Mouse (Mus musculus): Measurements from ENCODE around the gene Tuba1c. TPM values are rescaled to one million over a fixed set of nuclear protein-coding genes. Genes with fewer than 3 reads are reported as not detected.

Tuba1c gene
- polyA plus RNA-seq, 1 experiment from 2014 or later, result 203 TPM

GRCm38 (mm10) chr15:99053373-99053772 lies 23.7 kb downstream of the Tuba1c start:
- peaks cover 10% of the 10 kb centered on the region; the same call in 1 of the 2 replicates for H3K4me1 ChIP-seq (ENCODE audit: control insufficient read depth, insufficient read depth, low read length)
- H3K9ac ChIP-seq (replicated peaks; ENCODE audit: low read depth, low read length), result no peak overlapping the region
- peaks cover 44% of the 10 kb centered on the region for H3K27me3 ChIP-seq (ENCODE audit: control insufficient read depth, insufficient read depth, low read length)
- H3K9me3 ChIP-seq (ENCODE audit: control insufficient read depth, low read depth, low read length), result no peaks in the 10 kb centered on the region
- ATAC-seq (ENCODE audit: insufficient number of reproducible peaks, insufficient read depth, low FRiP score, low read depth), result no peak
- no peak overlapping the region for H3K27ac ChIP-seq (ENCODE audit: low read length)
- no peak overlapping the region for H3K4me2 ChIP-seq (replicated peaks; ENCODE audit: low read depth, low read length)
- H3K4me3 ChIP-seq (ENCODE audit: low read depth, low read length), result no peak overlapping the region
- 2% methylated on average over 9 of the region's 9 CpGs for WGBS
- H3K36me3 ChIP-seq (ENCODE audit: control insufficient read depth, insufficient read depth, low read length), result no peaks in the 10 kb centered on the region

- no peak for ATAC-seq (ENCODE audit: insufficient number of reproducible peaks, insufficient read depth, low FRiP score, low read depth)
- Histone ChIP-seq H3K9ac (replicated peaks; ENCODE audit: low read depth, low read length) (no peak within 1 kb of the TSS), H3K27me3 (ENCODE audit: control insufficient read depth, insufficient read depth, low read length) (peaks cover 44% of the 10 kb centered on the region), H3K36me3 (ENCODE audit: control insufficient read depth, insufficient read depth, low read length) (no peaks in the 10 kb centered on the region), H3K9me3 (ENCODE audit: control insufficient read depth, low read depth, low read length) (no peaks in the 10 kb centered on the region), H3K27ac (ENCODE audit: low read length) (no peak within 1 kb of the TSS), H3K4me2 (replicated peaks; ENCODE audit: low read depth, low read length) (peak within 1 kb of the TSS; percentile 56), H3K4me3 (ENCODE audit: low read depth, low read length) (peak within 1 kb of the TSS; percentile 34), H3K4me1 (ENCODE audit: control insufficient read depth, insufficient read depth, low read length) (peaks cover 10% of the 10 kb centered on the region; the same call in 1 of the 2 replicates)
- WGBS, result 2% methylated on average over 29 of the region's 30 CpGs
These were observed 25.3 kb downstream of the Tuba1c start, which contains the start of gene Prph for GRCm38 (mm10) chr15:99055040-99055439. TSS of gene Prph (plus strand) at chr15:99055174.

- under 1% methylated on average over 37 of the region's 37 CpGs for WGBS
- 0 out of 2 replicates have a peak, but pooled peaks have one; percentile 50 for ATAC-seq (ENCODE audit: insufficient number of reproducible peaks, insufficient read depth, low FRiP score, low read depth)
These were observed 25.8 kb downstream of the Tuba1c start for GRCm38 (mm10) chr15:99055511-99055961.

GRCm38 (mm10) chr15:99056332-99056731 lies 26.6 kb downstream of the Tuba1c start:
- no peak for ATAC-seq (ENCODE audit: insufficient number of reproducible peaks, insufficient read depth, low FRiP score, low read depth)
- H3K4me3 ChIP-seq (ENCODE audit: low read depth, low read length), result peak overlapping the region; percentile 34; the same call in 1 of the 2 replicates
- WGBS, result 5% methylated on average over 14 of the region's 14 CpGs
- peak overlapping the region; percentile 56; the same call in 1 of the 2 replicates for H3K4me2 ChIP-seq (replicated peaks; ENCODE audit: low read depth, low read length)
- H3K9ac ChIP-seq (replicated peaks; ENCODE audit: low read depth, low read length), result no peak overlapping the region
- peaks cover 10% of the 10 kb centered on the region; the same call in 1 of the 2 replicates for H3K4me1 ChIP-seq (ENCODE audit: control insufficient read depth, insufficient read depth, low read length)
- peaks cover 44% of the 10 kb centered on the region for H3K27me3 ChIP-seq (ENCODE audit: control insufficient read depth, insufficient read depth, low read length)
- H3K9me3 ChIP-seq (ENCODE audit: control insufficient read depth, low read depth, low read length), result no peaks in the 10 kb centered on the region
- no peaks in the 10 kb centered on the region for H3K36me3 ChIP-seq (ENCODE audit: control insufficient read depth, insufficient read depth, low read length)
- no peak overlapping the region for H3K27ac ChIP-seq (ENCODE audit: low read length)

More at GRCm38 (mm10) chr15:99055511-99055961, 25.8 kb downstream of the Tuba1c start:
- peak overlapping the region; percentile 56 for H3K4me2 ChIP-seq (replicated peaks; ENCODE audit: low read depth, low read length)
- no peak overlapping the region for H3K9ac ChIP-seq (replicated peaks; ENCODE audit: low read depth, low read length)
- peak overlapping the region; percentile 34 for H3K4me3 ChIP-seq (ENCODE audit: low read depth, low read length)
- no peaks in the 10 kb centered on the region for H3K9me3 ChIP-seq (ENCODE audit: control insufficient read depth, low read depth, low read length)
- no peak overlapping the region for H3K27ac ChIP-seq (ENCODE audit: low read length)
- H3K4me1 ChIP-seq (ENCODE audit: control insufficient read depth, insufficient read depth, low read length), result peaks cover 10% of the 10 kb centered on the region; the same call in 1 of the 2 replicates
- no peaks in the 10 kb centered on the region for H3K36me3 ChIP-seq (ENCODE audit: control insufficient read depth, insufficient read depth, low read length)
- peaks cover 44% of the 10 kb centered on the region for H3K27me3 ChIP-seq (ENCODE audit: control insufficient read depth, insufficient read depth, low read length)

- 77% methylated on average over 12 of the region's 12 CpGs for WGBS
- H3K4me1 ChIP-seq (ENCODE audit: control insufficient read depth, insufficient read depth, low read length), result no peaks in the 10 kb centered on the region
- no peaks in the 10 kb centered on the region for H3K27me3 ChIP-seq (ENCODE audit: control insufficient read depth, insufficient read depth, low read length)
- no peak for ATAC-seq (ENCODE audit: insufficient number of reproducible peaks, insufficient read depth, low FRiP score, low read depth)
- H3K9ac ChIP-seq (replicated peaks; ENCODE audit: low read depth, low read length), result no peak overlapping the region
- H3K4me3 ChIP-seq (ENCODE audit: low read depth, low read length), result no peak overlapping the region
- H3K4me2 ChIP-seq (replicated peaks; ENCODE audit: low read depth, low read length), result no peak overlapping the region
- no peaks in the 10 kb centered on the region for H3K36me3 ChIP-seq (ENCODE audit: control insufficient read depth, insufficient read depth, low read length)
- H3K9me3 ChIP-seq (ENCODE audit: control insufficient read depth, low read depth, low read length), result no peaks in the 10 kb centered on the region
- no peak overlapping the region for H3K27ac ChIP-seq (ENCODE audit: low read length)
These were observed 36.0 kb downstream of the Tuba1c start for GRCm38 (mm10) chr15:99065557-99066165.

GRCm38 (mm10) chr15:99071988-99072387 lies 42.3 kb downstream of the Tuba1c start:
- H3K9ac ChIP-seq (replicated peaks; ENCODE audit: low read depth, low read length), result no peak overlapping the region
- 84% methylated on average over 1 of the region's 1 CpGs for WGBS
- no peak overlapping the region for H3K27ac ChIP-seq (ENCODE audit: low read length)
- H3K9me3 ChIP-seq (ENCODE audit: control insufficient read depth, low read depth, low read length), result no peaks in the 10 kb centered on the region
- 0 out of 2 replicates have a peak, but pooled peaks cover 4% of the 10 kb centered on the region for H3K36me3 ChIP-seq (ENCODE audit: control insufficient read depth, insufficient read depth, low read length)
- peaks cover 11% of the 10 kb centered on the region; the same call in 1 of the 2 replicates for H3K4me1 ChIP-seq (ENCODE audit: control insufficient read depth, insufficient read depth, low read length)
- no peaks in the 10 kb centered on the region for H3K27me3 ChIP-seq (ENCODE audit: control insufficient read depth, insufficient read depth, low read length)
- no peak for ATAC-seq (ENCODE audit: insufficient number of reproducible peaks, insufficient read depth, low FRiP score, low read depth)
- H3K4me3 ChIP-seq (ENCODE audit: low read depth, low read length), result no peak overlapping the region
- no peak overlapping the region for H3K4me2 ChIP-seq (replicated peaks; ENCODE audit: low read depth, low read length)

- H3K9ac ChIP-seq (replicated peaks; ENCODE audit: low read depth, low read length), result peak within 1 kb of the TSS; percentile 77
- peak; percentile 7; the same call in 1 of the 2 replicates for ATAC-seq (ENCODE audit: insufficient number of reproducible peaks, insufficient read depth, low FRiP score, low read depth)
- H3K27me3 ChIP-seq (ENCODE audit: control insufficient read depth, insufficient read depth, low read length), result no peaks in the 10 kb centered on the region
- peak within 1 kb of the TSS; percentile 96 for H3K27ac ChIP-seq (ENCODE audit: low read length)
- peak within 1 kb of the TSS; percentile 87 for H3K4me2 ChIP-seq (replicated peaks; ENCODE audit: low read depth, low read length)
- WGBS, result 15% methylated on average over 9 of the region's 9 CpGs
- peak within 1 kb of the TSS; percentile 44 for H3K4me3 ChIP-seq (ENCODE audit: low read depth, low read length)
- H3K36me3 ChIP-seq (ENCODE audit: control insufficient read depth, insufficient read depth, low read length), result peaks cover 22% of the 10 kb centered on the region
- H3K9me3 ChIP-seq (ENCODE audit: control insufficient read depth, low read depth, low read length), result no peaks in the 10 kb centered on the region
- peaks cover 11% of the 10 kb centered on the region; the same call in 1 of the 2 replicates for H3K4me1 ChIP-seq (ENCODE audit: control insufficient read depth, insufficient read depth, low read length)
These were observed 44.4 kb downstream of the Tuba1c start, which contains the start of gene Troap for GRCm38 (mm10) chr15:99074019-99074599. TSS of gene Troap (plus strand) at chr15:99074575.

- ATAC-seq (ENCODE audit: insufficient number of reproducible peaks, insufficient read depth, low FRiP score, low read depth), result peak; percentile 97
- Histone ChIP-seq H3K36me3 (ENCODE audit: control insufficient read depth, insufficient read depth, low read length) (peaks cover 22% of the 10 kb centered on the region), H3K27ac (ENCODE audit: low read length) (peak overlapping the region; percentile 96), H3K9me3 (ENCODE audit: control insufficient read depth, low read depth, low read length) (no peaks in the 10 kb centered on the region), H3K4me3 (ENCODE audit: low read depth, low read length) (peak overlapping the region; percentile 44), H3K9ac (replicated peaks; ENCODE audit: low read depth, low read length) (peak overlapping the region; percentile 77), H3K27me3 (ENCODE audit: control insufficient read depth, insufficient read depth, low read length) (no peaks in the 10 kb centered on the region), H3K4me2 (replicated peaks; ENCODE audit: low read depth, low read length) (peak overlapping the region; percentile 87), H3K4me1 (ENCODE audit: control insufficient read depth, insufficient read depth, low read length) (peaks cover 11% of the 10 kb centered on the region; the same call in 1 of the 2 replicates)
- WGBS, result under 1% methylated on average over 44 of the region's 44 CpGs
These were observed 45.1 kb downstream of the Tuba1c start for GRCm38 (mm10) chr15:99074600-99075333.
